Mouse (Mus musculus) heart, postnatal 36 days (tissue): ENCODE data around the gene Atg5. TPM values are rescaled to one million over a fixed set of nuclear protein-coding genes. Genes with fewer than 3 reads are reported as not detected.
"Not testable (repeated sequence)": the region's sequence is repeated elsewhere in the genome, so short reads cannot be mapped to it uniquely, and the experiment has no call there.

Experiments
- DNase-seq, 2 experiments: peaks; one replicate each; pipeline ENCODE4 v3.0.0; 2021 to 2022
- intact Hi-C: fragments of 180-260 bp; cut with DNase I; formaldehyde crosslinking; loops from one replicate; pipeline ENCODE4 v1.15.1; 2025
- total RNA-seq, 2 experiments: library from RNA; stranded (reverse); gene quantifications; 2 replicates each; pipeline ENCODE4 v1.2.3; 2021

Gene Atg5
- total RNA-seq: 10 to 100 TPM; 14.8 TPM

DNA sequence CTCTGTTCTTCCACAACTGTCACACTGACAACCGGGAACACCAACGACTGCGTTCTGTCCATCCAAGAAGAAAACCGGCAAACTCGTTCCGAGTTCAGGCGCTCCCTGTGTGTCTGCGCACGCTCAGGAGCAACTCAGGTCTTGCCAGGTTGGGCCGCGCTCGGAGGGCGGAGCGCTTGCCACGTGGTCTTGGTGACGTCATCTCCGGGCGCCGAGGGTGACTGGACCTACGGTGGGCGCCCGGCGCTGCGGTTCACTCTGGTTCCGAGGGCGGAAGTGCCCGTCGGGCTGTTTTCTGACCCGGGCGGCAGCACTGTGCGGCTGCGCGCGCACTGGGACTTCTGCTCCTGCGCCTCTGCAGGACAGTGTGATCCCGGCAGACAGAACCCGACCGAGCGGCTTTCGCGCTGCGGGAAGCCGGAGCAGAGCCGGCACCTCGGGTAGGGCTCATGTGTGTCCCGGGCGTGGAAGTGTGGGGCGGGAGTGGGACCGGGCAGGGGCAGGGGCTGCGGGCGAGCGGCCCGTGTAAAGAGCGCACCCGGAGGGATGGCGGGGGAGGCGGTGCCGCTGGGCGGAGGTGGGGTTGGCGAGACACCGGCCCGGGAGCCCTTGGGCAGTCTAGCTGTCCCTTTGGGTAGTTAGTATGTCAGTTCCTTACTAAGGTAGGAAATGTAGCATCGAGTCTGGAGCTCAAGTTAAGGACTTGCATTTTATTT, at the start of gene Atg5:
Atg5 (plus strand) TSS at position 214 of the 716 bp plus-strand sequence.
- intact Hi-C loops: loop anchor here (10.0 kb wide), 1 partner anchor 1306 kb away; the partner anchor contains the start of gene Hace1
- peak; percentile 99 for DNase-seq

DNA sequence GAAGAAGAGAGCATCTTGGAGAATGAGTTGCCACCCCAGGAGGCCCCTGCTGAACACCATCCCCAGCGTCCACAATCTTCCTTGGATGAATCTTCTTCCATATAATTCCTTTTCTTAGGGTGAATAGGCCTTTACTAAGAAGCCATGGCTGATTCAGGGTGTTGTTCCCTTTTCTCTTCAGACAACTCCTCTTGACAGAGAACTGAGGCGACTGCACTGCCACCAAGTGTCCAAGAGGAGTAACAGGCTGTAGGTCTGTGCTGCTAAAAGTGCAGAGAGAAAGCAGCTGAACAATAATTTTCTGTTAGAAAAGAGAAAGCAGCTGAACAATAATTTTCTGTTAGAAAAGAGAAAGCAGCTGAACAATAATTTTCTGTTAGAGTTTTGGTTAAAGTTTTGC, 49.1 kb upstream of the Atg5 start:
- intact Hi-C loops: not testable (repeated sequence)

GRCm38 (mm10) chr10:44224345-44224744, 43.8 kb upstream of the Atg5 start:
- intact Hi-C loops: no loop called here
- no peak for DNase-seq

More for the DNA sequence above, 49.1 kb upstream of the Atg5 start:
- DNase-seq: not testable (repeated sequence)

- intact Hi-C loops: not testable (repeated sequence)
- peak; percentile 3 to 30 for DNase-seq
Observed at GRCm38 (mm10) chr10:44233351-44233750, 34.8 kb upstream of the Atg5 start.

GRCm38 (mm10) chr10:44235298-44235697, 32.9 kb upstream of the Atg5 start:
- intact Hi-C loops: loop anchor here (2.0 kb wide), 1 partner anchor 280 kb away; no protein-coding TSS in a partner anchor
- not testable (repeated sequence) for DNase-seq

- intact Hi-C loops: no loop called here
- no peak for DNase-seq
Observed at GRCm38 (mm10) chr10:44256624-44257023, 11.5 kb upstream of the Atg5 start.

DNA sequence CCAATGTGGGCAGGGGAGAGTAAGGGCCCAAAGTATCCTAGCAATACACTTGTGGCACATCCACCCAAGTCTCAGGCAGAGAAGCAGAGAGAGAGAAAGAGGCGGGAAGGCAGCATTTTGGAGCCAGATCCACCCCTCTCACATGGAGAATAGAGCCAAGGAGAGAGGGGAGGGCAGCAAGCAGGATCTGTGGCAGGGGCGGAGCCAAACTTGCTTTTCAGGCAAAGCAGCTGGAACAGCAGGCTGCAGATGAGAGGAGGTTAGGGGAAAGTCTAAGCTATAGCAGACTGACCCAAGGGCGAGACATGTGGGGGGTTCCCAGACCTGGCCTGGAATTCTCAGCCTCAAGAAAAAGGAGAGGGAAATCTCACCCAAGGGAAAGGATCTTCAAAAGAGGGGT, 2.3 kb upstream of the Atg5 start:
- no peak for DNase-seq
- intact Hi-C loops: loop anchor here (10.0 kb wide), 1 partner anchor 1309 kb away; the partner anchor contains the start of gene Hace1

- no peak for DNase-seq
- intact Hi-C loops: loop anchor here (10.0 kb wide), 1 partner anchor 1308 kb away; the partner anchor contains the start of gene Hace1
Observed at GRCm38 (mm10) chr10:44266561-44266960, 1.6 kb upstream of the Atg5 start.

GRCm38 (mm10) chr10:44267426-44268142, 574 bp upstream of the Atg5 start:
- intact Hi-C loops: loop anchor here (10.0 kb wide), 1 partner anchor 1307 kb away; the partner anchor contains the start of gene Hace1
- no peak for DNase-seq

DNA sequence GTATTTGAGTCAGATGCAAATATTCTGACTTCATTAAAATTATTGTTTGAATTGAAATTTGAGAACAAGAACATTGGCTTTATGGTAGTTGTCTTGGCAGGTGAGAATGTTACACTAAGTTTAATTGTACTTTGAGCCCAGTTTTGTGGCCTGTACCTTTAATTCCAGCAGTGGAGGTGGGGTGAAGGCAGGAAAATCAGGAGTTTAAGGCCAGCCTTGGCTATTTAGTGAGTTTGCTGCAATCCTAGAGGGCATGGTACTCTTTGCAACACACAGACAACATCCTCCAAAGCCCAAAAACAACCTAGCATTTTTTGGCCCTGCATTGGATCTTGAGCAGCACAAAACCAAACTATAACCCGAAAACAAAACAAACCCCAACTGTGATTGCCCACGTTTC, 1.1 kb downstream of the Atg5 start:
- no peak for DNase-seq
- intact Hi-C loops: loop anchor here (10.0 kb wide), 1 partner anchor 1306 kb away; the partner anchor contains the start of gene Hace1

DNA sequence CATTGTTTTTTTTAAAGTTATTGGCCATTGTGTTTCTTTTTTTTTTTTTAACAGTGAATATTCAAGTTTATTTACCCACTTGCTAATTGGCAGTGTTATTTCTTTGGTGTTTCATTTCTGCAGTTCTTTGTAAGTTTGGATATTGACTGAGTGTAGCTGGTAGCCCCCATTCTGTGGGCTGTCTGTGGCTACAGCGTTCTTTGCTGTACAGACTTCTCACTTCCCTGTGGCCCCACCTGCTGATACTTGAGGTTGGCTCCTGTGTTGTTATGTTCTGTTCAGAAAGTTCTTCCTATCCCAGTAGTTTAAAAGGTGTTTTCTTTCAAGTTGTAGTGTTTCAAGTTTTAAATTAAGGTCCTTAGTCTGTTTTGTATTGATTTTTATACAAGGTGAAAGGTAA, 14.2 kb downstream of the Atg5 start:
- no peak for DNase-seq
- intact Hi-C loops: no loop called here

- no peak for DNase-seq
- intact Hi-C loops: no loop called here
Observed at GRCm38 (mm10) chr10:44285106-44285505, 16.9 kb downstream of the Atg5 start.

- no peak for DNase-seq
- intact Hi-C loops: no loop called here
Observed at GRCm38 (mm10) chr10:44285935-44286334, 17.8 kb downstream of the Atg5 start.

DNA sequence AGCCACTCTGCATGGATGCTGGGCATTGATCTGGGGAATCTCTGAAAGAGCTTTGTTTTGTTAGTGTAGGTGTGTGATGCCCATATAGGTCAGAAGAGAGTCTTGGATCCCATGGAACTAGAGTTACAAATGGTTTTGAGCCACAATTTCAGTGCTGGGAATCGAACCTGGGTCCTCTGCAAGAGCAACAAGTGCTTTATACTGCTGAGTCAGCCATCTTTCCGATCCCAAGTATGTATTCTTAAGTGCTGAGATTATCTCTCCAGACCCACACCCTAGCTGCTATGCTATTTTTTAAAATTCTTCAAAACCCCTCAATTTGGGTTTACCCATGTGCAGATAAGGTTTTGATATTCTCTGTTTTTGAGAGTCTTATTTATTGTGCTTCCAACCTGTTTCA, 22.7 kb downstream of the Atg5 start:
- no peak for DNase-seq
- intact Hi-C loops: no loop called here

GRCm38 (mm10) chr10:44292205-44292604, 24.0 kb downstream of the Atg5 start:
- DNase-seq: peak; percentile 9 to 31
- intact Hi-C loops: loop anchor here (1.0 to 2.0 kb wide), 3 partner anchors 161 to 753 kb away; no protein-coding TSS in a partner anchor

DNA sequence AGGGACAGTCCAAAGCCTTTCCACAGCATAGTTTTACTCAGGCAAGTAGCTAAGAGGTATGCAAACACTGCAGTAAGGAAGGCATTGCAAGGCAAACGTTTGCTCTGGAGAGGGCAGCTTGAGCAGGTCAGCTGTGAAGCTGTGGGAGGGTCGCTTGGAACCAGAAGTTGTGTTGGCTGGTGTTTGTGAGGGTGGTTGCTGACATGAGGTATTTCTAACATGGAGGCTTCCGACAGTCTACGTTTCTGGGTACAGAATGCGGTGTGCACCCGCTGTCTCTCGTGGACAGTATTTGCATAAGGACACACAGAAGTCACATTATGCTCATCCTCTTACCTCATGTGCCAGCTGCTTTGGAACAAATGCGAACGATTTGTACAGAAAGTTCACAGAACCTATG, 31.0 kb downstream of the Atg5 start:
- intact Hi-C loops: no loop called here

DNA sequence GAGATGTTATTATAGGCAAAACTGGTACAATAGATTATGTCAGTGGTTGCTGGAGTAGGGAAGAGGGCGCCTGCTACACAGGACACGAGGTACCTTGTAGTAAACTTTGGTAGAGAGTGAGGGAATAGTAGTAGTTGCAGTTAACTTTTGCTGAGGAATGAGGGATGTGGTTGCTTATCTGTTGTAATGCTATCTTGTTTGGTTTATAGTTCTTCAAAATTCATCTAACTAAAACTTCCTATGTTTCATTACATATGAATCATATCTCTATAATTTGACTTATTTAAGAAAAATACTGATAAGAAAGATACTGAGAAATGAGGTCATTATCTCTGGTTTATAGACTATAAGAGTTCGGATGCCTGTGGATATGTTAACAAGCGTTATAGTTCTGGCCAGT, 31.9 kb downstream of the Atg5 start:
- no peak for DNase-seq
- intact Hi-C loops: no loop called here

More for the DNA sequence above, 31.0 kb downstream of the Atg5 start:
- DNase-seq: no peak

DNA sequence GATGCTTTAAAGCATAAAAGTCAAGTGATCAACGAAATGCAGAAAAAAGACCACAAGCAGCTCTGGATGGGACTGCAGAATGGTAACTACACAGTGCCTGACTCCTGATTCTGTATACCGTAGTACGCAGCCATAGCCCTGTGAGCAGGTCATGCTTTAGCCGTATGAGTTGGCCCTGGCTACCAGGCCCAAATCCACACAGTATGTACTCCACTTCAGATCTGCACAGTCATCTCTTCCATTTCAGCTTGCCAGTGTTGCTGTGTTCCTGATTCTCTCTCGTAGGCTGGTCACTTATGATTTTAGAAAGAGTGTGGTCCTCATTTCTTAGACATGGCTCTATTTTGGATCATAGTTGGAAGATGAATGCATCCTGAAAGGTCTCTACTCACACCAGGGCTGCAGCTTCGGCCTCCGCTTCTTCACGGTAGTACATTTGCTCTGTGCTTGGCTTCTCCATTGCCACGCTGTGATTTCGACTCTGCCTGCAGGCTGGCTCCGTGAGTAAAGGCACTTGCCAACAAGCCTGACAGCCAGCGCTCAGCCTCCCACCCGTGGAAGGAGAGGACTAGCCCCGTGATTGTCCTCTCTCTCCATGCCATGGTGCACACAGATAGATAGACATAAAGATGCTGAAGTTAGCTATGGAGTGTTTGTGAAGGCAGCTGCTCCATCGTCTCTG, 35.6 kb downstream of the Atg5 start:
- no peak for DNase-seq
- intact Hi-C loops: no loop called here

DNA sequence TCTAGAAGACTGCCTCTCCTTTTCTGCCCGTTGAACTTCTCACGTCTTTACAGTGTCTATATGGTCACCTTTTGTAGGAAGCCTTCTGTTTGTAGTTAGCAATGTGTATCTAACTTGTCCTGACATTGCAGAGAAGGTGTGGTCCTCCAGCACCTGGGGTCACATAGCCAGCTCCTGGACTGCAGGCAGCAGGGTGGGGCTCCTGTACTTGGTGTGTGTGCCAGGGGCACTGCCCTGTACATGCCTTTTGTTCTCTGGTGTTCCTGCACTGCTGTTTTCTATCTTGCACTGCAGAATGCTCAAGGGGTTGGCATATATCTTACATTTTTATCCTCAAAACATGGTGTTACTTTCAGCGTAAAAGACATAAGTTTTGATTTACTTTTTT, 36.2 kb downstream of the Atg5 start:
- intact Hi-C loops: no loop called here
- DNase-seq: no peak

DNA sequence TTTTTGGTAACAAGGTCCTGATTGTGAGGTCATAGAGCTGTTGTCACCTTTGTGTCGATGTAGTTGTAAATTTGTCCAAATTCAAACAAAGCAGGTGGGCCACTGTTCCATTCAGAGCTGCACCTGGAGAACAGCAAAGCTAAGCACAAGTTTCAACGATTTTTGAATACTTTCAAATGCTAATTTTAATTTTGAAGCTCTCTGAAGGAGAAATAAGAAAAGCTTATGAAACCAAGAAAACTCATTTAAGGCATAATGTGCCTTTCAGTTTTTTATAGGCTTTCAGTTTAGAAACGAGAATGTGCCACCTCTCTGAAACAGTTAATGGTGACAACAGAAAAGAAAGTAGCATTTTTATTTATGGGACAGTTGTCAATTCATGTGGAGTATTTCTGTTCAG, 36.7 kb downstream of the Atg5 start:
- DNase-seq: no peak
- intact Hi-C loops: no loop called here

DNA sequence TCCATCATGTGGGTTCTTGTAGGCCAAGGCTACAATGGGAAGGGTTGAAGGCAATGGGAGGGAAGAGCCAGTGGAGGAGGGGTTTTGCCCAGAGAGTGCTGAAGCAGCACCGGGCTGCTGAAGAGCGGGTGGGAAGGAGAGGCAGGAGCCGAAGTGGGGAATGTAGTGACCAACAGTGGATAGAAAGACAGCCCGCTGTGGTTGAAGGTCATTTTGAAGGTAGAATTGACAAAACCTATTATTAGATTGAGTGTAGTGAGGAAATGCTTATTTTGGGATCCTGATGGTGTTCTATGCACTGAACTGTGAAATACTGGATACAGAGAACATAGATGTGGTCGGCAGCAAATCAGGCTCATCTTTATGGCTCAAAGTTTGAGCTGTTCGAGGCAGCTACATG, 38.1 kb downstream of the Atg5 start:
- DNase-seq: no peak
- intact Hi-C loops: no loop called here
